In genomic region chr2:152428481-152428880, GRCm38 (mm10) we compare ENCODE assay signal across 23 mouse cellular contexts. TPM values are rescaled to one million over a fixed set of nuclear protein-coding genes. Genes with fewer than 3 reads are reported as not detected.
DNase-seq lines count a peak whose midpoint lies in the region; ATAC-seq and TF ChIP-seq lines count a peak whose summit lies in the region.
"Not testable (repeated sequence)": the region's sequence is repeated elsewhere in the genome, so short reads cannot be mapped to it uniquely, and the experiment has no call there.
"Had no signal": no experiment of that assay in that cellular context is flagged by ENCODE, and none has a peak within 500 bp of the region (broad histone marks: within the 10 kb centered on the region; RNA-seq: fewer than 3 reads in every experiment).

No protein-coding gene starts in this region.

- not testable (repeated sequence) for H3K4me3 ChIP-seq in E14TG2a.4 (replicated peaks; ENCODE audit: low read length); forebrain, postnatal 0 days (ENCODE audit: low read depth, low read length); kidney, postnatal 0 days (replicated peaks; ENCODE audit: low read depth, low read length); liver, postnatal 0 days (ENCODE audit: low read depth, low read length)

- peak; percentile 67 for DNase-seq in R1 (ENCODE audit: low read depth, low spot score)
- not testable (repeated sequence) for DNase-seq in forebrain, postnatal 0 days; kidney, postnatal 0 days (ENCODE audit: low spot score); liver, postnatal 0 days
- DNase-seq in splenic B cell, adult 2 months (ENCODE audit: low read depth, low spot score): peak; percentile 16

- TF ChIP-seq CTCF in E14TG2a.4 (conservative IDR thresholded peaks at IDR 0.05; ENCODE audit: low read length): peak; percentile 21; the same call in 1 of the 2 replicates
- peak; percentile 19; the same call in 1 of the 2 replicates for TF ChIP-seq CTCF in forebrain, postnatal 0 days (IDR thresholded peaks at IDR 0.05; ENCODE audit: low read depth)
- TF ChIP-seq CTCF in kidney, postnatal 0 days (IDR thresholded peaks at IDR 0.05; ENCODE audit: low read depth): 0 out of 2 replicates have a peak, but pooled peaks have one; percentile 32
- TF ChIP-seq CTCF in liver, postnatal 0 days (IDR thresholded peaks at IDR 0.05; ENCODE audit: low read depth): peak; percentile 24; the same call in 1 of the 2 replicates

- not testable (repeated sequence) for H3K4me2 ChIP-seq in forebrain, postnatal 0 days (ENCODE audit: low read depth); kidney, postnatal 0 days (ENCODE audit: low read length); liver, postnatal 0 days (ENCODE audit: low read depth, low read length)

- not testable (repeated sequence) for H3K9me3 ChIP-seq in E14TG2a.4 (ENCODE audit: low read length); forebrain, postnatal 0 days (ENCODE audit: low read length); kidney, postnatal 0 days (replicated peaks; ENCODE audit: low read length); liver, postnatal 0 days (ENCODE audit: low read length)

- 86% methylated on average over 2 of the region's 2 CpGs for WGBS in forebrain, postnatal 0 days
- WGBS in kidney, postnatal 0 days: 86% methylated on average over 2 of the region's 2 CpGs
- 84% methylated on average over 2 of the region's 2 CpGs for WGBS in liver, postnatal 0 days (ENCODE audit: insufficient replicate concordance)

- ATAC-seq in forebrain, postnatal 0 days; kidney, postnatal 0 days (replicated peaks; ENCODE audit: low FRiP score, low read depth); liver, postnatal 0 days: not testable (repeated sequence)

- H3K27ac ChIP-seq in forebrain, postnatal 0 days (ENCODE audit: low read depth, low read length); kidney, postnatal 0 days; liver, postnatal 0 days (ENCODE audit: low read depth): not testable (repeated sequence)

- peaks cover 19% of the 10 kb centered on the region; the same call in 1 of the 2 replicates for H3K27me3 ChIP-seq in E14TG2a.4 (ENCODE audit: insufficient read depth, low read length)
- H3K27me3 ChIP-seq in forebrain, postnatal 0 days (ENCODE audit: insufficient read depth, low read length); kidney, postnatal 0 days (ENCODE audit: insufficient read depth, low read length); liver, postnatal 0 days (ENCODE audit: insufficient read depth, low read length); splenic B cell, adult 2 months (ENCODE audit: control insufficient read depth, insufficient read depth, low read length, poor library complexity, severe bottlenecking): not testable (repeated sequence)

- not testable (repeated sequence) for TF ChIP-seq EP300 in liver, postnatal 0 days (IDR thresholded peaks at IDR 0.05; ENCODE audit: low read depth)

- peaks cover 11% of the 10 kb centered on the region for H3K4me1 ChIP-seq in E14TG2a.4 (replicated peaks; ENCODE audit: low read depth, low read length)
- not testable (repeated sequence) for H3K4me1 ChIP-seq in forebrain, postnatal 0 days (ENCODE audit: insufficient read depth); kidney, postnatal 0 days (replicated peaks; ENCODE audit: insufficient read depth, low read length); liver, postnatal 0 days (ENCODE audit: insufficient read depth)

- not testable (repeated sequence) for H3K36me3 ChIP-seq in E14TG2a.4 (ENCODE audit: insufficient read depth, low read length); forebrain, postnatal 0 days (ENCODE audit: insufficient read depth); kidney, postnatal 0 days (ENCODE audit: insufficient read depth, low read length); liver, postnatal 0 days (replicated peaks; ENCODE audit: insufficient read depth, low read length); splenic B cell, adult 2 months (ENCODE audit: control insufficient read depth, insufficient read depth, low read length, poor library complexity, severe bottlenecking)

- not testable (repeated sequence) for H3K9ac ChIP-seq in forebrain, postnatal 0 days; kidney, postnatal 0 days (ENCODE audit: low read depth, low read length); liver, postnatal 0 days (replicated peaks)

RNA-seq across cellular contexts. Expression of gene 6820408C15Rik, which starts 13.1 kb away (rescaled TPM):
- total RNA-seq in forebrain, postnatal 0 days (2014; rRNA removed): 2.3 and 5.0 TPM in 2 replicates
- 5.6 and 6.4 TPM in 2 replicates for polyA plus RNA-seq in forebrain, postnatal 0 days (2015; fragmentation: Nextera tagmentation; extraction: Ambion mirVana)
- 0.76 and 0.92 TPM in 2 replicates for polyA plus RNA-seq in kidney, postnatal 0 days (2015; fragmentation: Nextera tagmentation; extraction: Ambion mirVana)
- 0.13 and 0.42 TPM in 2 replicates for polyA plus RNA-seq in liver, postnatal 0 days (2015; fragmentation: Nextera tagmentation; extraction: Ambion mirVana)
- total RNA-seq: gastrocnemius, adult 2 months; gastrocnemius, postnatal 25 days had no signal
- polyA plus RNA-seq: activated CD4-positive, CD25-positive, alpha-beta regulatory T cell, adult 4 months; CD4-positive, CD25-positive, alpha-beta regulatory T cell, adult 4 months; inflammation-experienced regulatory T-cells, adult 6 months had no signal

RNA-seq across cellular contexts. Expression of gene Zcchc3, which starts 13.7 kb away (rescaled TPM):
- 10.5 and 16.4 TPM in 2 replicates for total RNA-seq in forebrain, postnatal 0 days (2014; rRNA removed)
- 13.5 and 15.4 TPM in 2 replicates for polyA plus RNA-seq in forebrain, postnatal 0 days (2015; fragmentation: Nextera tagmentation; extraction: Ambion mirVana)
- polyA plus RNA-seq in kidney, postnatal 0 days (2015; fragmentation: Nextera tagmentation; extraction: Ambion mirVana): 28.3 and 31.0 TPM in 2 replicates
- polyA plus RNA-seq in liver, postnatal 0 days (2015; fragmentation: Nextera tagmentation; extraction: Ambion mirVana): 6.4 and 7.4 TPM in 2 replicates

RNA-seq across cellular contexts. Expression of gene Sox12, which starts 30.6 kb away (rescaled TPM):
- 47.1 and 47.8 TPM in 2 replicates for total RNA-seq in forebrain, postnatal 0 days (2014; rRNA removed)
- 10.0 and 11.9 TPM in 2 replicates for polyA plus RNA-seq in forebrain, postnatal 0 days (2015; fragmentation: Nextera tagmentation; extraction: Ambion mirVana)
- polyA plus RNA-seq in kidney, postnatal 0 days (2015; fragmentation: Nextera tagmentation; extraction: Ambion mirVana): 8.2 and 9.2 TPM in 2 replicates
- 1.2 and 1.3 TPM in 2 replicates for polyA plus RNA-seq in liver, postnatal 0 days (2015; fragmentation: Nextera tagmentation; extraction: Ambion mirVana)

RNA-seq across cellular contexts. Expression of gene Defb23, which starts 35.9 kb away (rescaled TPM):
- total RNA-seq in forebrain, postnatal 0 days (2014; rRNA removed): not detected in 2 replicates
- not detected in 2 replicates for polyA plus RNA-seq in forebrain, postnatal 0 days (2015; fragmentation: Nextera tagmentation; extraction: Ambion mirVana)
- not detected in 2 replicates for polyA plus RNA-seq in kidney, postnatal 0 days (2015; fragmentation: Nextera tagmentation; extraction: Ambion mirVana)
- not detected in 2 replicates for polyA plus RNA-seq in liver, postnatal 0 days (2015; fragmentation: Nextera tagmentation; extraction: Ambion mirVana)
- total RNA-seq: adrenal gland, adult 18-20 months; adrenal gland, postnatal 14 days; gastrocnemius, adult 2 months; gastrocnemius, postnatal 25 days; granulocyte monocyte progenitor cell, adult 5-6 weeks; heart, postnatal 10 days; heart, postnatal 4 days had no signal
- polyA plus RNA-seq: activated CD4-positive, CD25-positive, alpha-beta regulatory T cell, adult 4 months; CD4-positive, CD25-positive, alpha-beta regulatory T cell, adult 4 months; cortical plate, adult 2 months; embryonic facial prominence, embryonic 12.5 days; forebrain, embryonic 13.5 days; heart, embryonic 10.5 days; heart, embryonic 14.5 days; hindbrain, embryonic 12.5 days; hindbrain, embryonic 16.5 days; inflammation-experienced regulatory T-cells, adult 6 months had no signal

RNA-seq across cellular contexts. Expression of gene Defb20, which starts 48.4 kb away (rescaled TPM):
- not detected in 2 replicates for total RNA-seq in forebrain, postnatal 0 days (2014; rRNA removed)
- polyA plus RNA-seq in forebrain, postnatal 0 days (2015; fragmentation: Nextera tagmentation; extraction: Ambion mirVana): not detected in 2 replicates
- 0.17 TPM in 1 of 2 replicates, not detected in the other for polyA plus RNA-seq in kidney, postnatal 0 days (2015; fragmentation: Nextera tagmentation; extraction: Ambion mirVana)
- not detected in 2 replicates for polyA plus RNA-seq in liver, postnatal 0 days (2015; fragmentation: Nextera tagmentation; extraction: Ambion mirVana)
- total RNA-seq: adrenal gland, adult 18-20 months; adrenal gland, postnatal 14 days; gastrocnemius, adult 2 months; gastrocnemius, postnatal 25 days; granulocyte monocyte progenitor cell, adult 5-6 weeks; heart, postnatal 10 days; heart, postnatal 4 days had no signal
- polyA plus RNA-seq: activated CD4-positive, CD25-positive, alpha-beta regulatory T cell, adult 4 months; CD4-positive, CD25-positive, alpha-beta regulatory T cell, adult 4 months; embryonic facial prominence, embryonic 12.5 days; forebrain, embryonic 13.5 days; heart, embryonic 10.5 days; heart, embryonic 14.5 days; hindbrain, embryonic 12.5 days; hindbrain, embryonic 16.5 days; inflammation-experienced regulatory T-cells, adult 6 months had no signal
